Mouse (Mus musculus): ENCODE results near the gene Dnajb7. TPM values are rescaled to one million over a fixed set of nuclear protein-coding genes. Genes with fewer than 3 reads are reported as not detected.

The Dnajb7 gene
- total RNA-seq (2021): not detected

DNA sequence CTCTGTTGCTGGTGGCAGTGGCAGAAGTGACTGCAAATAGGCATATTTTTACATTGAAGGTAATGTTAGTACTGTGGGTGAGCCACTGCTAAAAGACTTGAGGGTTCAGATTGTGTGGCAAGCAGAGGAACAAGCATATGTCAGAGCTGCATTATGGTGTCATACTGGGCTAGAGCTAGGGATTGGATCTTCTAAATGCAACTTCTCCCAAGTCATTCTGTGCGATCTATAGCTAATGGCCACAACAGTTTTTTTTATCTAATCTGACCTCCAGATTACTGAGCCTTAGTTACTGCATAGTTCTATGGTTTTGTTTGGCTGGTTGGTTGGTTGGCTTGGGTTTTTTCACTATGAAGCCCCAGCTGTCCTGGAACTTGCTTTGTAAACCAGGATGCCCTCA is at the start of gene Dnajb7:
Gene Dnajb7, minus strand, starts transcription at position 101 of the 400 bp plus-strand sequence.
- DNase-seq: no peak

DNA sequence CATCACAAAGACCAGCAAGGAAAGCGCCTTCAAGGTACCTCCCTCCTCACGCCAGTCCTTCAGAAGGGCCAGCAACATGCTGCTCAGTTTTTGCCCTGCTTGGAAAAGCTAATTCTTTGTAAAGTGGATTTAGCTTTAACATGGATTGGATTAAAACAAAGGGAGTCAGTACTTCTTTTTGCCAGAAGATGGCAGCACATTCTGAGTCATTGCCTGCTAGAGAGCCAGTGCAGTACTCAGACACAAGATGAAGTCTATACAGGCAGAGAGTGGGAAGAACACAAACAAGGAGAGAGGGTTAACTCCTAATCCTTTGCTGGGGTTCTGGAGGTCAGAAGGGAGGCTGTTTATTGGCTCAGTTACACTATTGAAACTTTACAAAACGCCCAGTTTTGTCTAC is 40.4 kb upstream of the Dnajb7 start:
- peak; percentile 75 for DNase-seq

DNA sequence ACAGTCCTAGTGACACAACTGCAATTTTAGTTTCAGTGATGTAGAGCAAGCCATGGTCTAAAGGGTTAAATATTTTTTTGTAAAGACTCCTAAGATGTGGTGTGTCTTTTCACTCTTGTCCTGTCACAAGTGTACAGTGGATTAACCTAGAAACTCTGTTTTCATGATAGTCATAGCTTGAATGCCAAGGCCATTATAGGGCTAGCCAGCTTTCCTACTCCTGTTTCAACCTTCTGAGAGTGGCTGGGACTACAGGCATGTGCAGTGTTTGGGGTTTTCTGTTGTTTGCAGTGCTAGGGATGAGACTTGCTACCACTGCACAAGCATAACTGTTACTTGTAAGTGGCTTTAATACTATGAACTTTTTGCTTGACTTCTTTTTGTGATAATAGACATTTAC is 31.1 kb upstream of the Dnajb7 start:
- no peak for DNase-seq

DNA sequence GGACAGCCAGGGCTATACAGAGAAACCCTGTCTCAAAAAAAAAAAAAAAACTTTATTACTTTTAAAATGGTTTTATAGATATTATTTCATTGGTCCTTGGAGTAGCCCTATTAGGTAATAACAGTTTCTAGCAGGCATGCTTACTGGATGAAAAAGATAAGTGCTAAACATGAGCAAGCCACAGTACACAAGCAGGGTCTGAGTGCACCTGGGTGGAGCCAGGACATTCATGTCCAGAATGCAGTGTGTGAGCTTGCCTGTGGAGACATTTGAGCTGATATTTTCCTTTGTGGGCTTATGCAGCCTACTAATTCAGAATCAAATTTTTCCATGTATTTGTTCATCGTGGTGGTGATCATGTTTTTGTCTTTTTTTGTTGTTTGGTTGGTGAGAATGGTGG is 30.2 kb upstream of the Dnajb7 start:
- no peak for DNase-seq

DNA sequence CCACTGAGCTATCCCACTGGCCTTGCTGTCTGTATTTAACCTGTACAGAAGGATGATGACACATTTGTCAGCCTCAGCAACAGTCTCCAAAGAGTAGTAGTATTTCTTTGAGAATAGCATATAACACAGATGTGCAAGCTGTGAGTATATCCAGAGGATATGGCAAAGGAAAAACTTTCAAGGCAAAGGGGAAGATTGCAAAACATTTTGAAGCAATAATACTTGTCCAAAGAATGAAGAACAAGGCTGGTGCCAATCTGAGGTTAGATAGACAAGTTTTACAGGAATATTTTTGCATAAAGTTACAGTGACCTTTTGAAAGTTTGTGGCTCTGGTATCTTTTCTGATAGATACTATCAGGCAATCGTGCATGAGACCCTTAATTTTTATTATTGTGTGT is 23.1 kb upstream of the Dnajb7 start:
- DNase-seq: no peak

DNA sequence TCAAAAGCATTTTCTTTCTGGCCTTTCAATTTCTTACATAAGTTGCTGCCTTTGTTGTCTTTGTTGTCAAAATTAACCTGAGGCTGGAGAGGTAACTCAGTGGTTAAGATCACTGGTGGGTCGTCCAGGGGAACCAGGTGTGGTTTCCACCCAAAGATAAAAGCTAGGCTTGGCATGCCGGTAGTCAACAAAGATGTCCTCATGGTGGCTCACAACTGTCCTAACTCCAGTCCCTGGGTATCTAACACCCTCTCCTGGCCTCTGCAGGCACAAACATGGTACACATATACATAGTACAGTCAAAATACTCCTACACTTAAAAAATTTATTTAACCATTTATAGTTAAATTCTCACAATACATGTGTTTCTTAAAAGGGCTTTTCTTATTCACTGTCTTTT is 19.8 kb upstream of the Dnajb7 start:
- DNase-seq: no peak

DNA sequence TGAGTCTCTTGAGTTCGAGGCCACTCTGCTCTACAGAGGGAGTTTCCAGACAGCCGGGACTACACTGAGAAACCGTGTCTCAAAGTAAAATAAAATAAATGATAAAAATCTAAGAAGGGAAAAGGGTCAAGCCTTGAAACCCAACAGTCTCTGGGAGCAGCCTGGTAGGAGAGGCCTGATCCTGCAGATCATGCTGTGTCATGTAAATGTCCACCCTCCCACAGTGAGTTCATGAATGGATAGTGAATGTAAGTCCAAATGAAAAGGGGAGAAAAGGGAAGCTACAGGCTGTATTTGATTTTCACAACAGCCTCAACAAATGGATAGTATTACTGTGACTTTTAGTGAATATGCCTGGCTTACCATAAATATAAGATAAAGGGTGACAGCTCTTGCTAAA is 17.2 kb upstream of the Dnajb7 start:
- DNase-seq: no peak

DNA sequence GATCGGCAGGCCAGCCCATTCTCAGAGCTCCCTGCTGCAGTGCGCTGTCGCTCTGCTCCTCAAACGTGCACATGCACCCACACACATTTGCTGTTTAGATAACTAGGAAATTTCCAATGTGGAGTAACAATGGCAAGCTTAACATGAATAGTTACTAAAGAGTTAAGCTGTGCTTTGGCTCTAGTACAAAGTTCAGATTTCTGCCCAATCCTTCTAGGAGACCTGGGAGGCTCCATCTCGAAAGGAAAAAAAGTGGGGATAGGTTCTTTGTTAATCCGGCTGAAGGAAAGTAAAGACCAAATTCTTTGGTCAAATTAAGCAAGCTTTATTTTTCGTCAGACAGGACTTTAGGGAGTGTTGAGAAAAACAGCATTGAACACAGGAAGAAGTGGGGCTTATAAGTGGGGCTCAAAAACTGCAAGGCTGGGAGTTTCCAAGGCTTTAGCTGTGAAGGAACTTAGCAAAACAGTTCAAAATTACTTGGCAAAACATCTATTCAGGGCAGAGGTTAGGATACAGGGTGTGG is 14.1 kb upstream of the Dnajb7 start:
- no peak for DNase-seq

DNA sequence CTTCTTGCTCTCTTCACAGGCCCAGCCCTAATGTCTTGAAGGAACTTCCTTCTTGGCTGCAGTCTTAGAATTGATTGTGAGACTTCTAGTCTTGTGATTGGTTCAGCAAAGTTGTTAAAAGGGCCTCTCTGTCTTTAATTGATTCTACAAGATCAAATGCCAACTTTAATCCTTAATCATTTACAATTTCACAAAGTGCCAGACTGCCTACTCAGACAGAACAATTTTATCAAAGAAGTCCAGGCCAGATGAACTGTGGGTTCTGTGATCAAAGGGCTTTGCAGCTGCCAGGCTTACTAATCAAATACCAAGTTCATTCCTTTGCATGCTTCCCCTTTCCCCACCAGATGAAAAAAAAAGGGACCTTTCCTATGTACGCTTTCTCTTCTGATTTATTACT is 13.4 kb upstream of the Dnajb7 start:
- no peak for DNase-seq

DNA sequence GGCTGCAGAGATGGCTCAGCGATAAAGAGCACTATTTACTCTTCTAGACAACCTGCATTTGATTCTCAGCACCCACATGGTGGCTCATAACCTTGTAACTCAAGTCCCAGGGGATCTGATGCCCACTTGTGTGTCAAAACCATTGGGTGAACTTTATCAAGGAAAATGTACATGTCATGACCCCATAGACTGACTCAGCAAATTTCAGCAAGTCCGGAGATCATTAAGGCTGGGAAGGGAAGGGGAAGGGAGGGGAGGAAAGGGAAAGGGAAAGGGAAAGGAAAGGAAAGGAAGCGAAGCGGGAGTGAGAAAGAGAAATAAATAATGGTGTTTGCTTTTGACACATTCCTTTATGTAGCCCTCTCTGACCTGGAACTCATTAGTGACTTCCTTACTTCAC is 10.0 kb upstream of the Dnajb7 start:
- no peak for DNase-seq

DNA sequence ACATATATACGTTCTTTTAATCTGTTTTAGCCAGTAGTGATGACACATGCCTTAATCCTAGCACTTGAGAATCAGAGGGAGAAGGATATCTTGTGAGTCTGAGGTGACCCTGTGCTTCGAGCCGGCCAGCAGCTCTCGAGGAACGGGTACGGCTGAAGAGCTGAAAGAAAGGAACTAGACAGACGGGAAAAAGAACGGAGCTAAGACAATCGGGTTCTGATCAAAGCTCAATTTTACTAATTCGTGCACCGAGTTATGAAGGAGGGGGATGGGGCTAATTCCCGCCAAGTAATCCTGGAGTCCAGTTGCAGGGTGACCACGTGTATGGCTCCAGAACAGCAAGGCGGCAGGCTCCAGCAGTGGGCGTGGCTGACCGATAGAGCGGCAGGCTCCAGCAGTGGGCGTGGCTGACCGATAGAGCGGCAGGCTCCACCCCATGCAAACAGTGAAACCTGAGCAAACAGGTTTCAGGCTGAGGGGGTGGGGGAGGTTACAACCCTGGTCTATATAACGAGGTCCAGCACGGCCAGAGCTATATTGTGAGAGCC is 8.7 kb upstream of the Dnajb7 start:
- peak; percentile 72 for DNase-seq

DNA sequence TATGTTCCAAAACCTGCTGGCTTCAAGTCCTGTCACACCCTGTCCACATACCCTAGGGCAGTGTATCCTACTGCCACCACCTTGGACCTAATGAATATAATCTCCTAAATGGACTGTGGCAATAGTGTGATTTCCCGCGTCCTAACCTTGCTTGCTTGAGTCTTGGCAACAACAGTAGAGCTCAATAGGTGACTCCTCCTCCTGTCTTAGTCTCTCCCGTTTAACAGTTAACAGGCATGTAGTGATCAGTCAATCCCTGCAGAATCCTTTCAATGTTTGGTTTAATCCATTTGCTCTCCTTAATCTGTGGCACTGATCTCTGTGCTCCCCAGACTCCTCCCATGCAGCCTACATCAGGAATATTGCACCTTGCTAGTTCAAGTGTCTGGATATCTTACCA is 3.1 kb downstream of the Dnajb7 start:
- no peak for DNase-seq

DNA sequence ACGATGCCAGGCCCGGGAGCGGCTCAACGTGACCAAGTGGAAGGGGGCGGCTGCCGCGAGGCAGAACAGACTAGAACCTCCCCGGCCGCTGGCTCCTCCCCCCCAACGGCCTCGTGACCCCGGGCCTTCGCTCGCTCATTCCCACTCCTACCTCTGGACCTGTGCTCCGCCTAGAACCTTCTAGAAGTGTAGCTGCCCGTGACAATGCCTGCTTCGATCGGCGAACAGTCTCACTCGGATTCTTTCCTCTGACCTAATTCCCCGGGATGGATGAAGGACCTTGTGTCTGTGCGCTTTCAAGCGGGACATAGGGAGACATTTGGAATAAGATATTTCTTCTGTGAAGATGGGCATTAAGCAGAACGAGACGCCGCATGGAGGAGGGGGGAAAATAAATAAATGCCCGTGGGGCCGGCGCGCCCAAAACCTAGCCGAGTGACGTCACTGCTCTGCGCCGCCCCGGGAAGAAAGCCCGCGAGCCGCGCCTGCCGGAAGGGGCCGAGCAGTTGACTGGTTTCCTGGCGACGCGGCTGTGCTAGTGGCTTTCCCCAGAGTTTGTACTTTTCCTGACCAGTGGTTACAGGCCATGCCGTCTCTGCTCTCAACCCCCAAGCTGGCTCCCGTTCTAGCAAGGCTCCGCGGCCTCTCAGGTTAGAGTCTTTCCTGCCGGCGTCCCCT is 8.3 kb downstream of the Dnajb7 start, which contains the start of the genes St13 and Xpnpep3:
Gene St13, minus strand, starts transcription at position 440 of the 678 bp plus-strand sequence.
Gene Xpnpep3, plus strand, starts transcription at position 501 of the 678 bp plus-strand sequence.
- DNase-seq: peak; percentile 99

DNA sequence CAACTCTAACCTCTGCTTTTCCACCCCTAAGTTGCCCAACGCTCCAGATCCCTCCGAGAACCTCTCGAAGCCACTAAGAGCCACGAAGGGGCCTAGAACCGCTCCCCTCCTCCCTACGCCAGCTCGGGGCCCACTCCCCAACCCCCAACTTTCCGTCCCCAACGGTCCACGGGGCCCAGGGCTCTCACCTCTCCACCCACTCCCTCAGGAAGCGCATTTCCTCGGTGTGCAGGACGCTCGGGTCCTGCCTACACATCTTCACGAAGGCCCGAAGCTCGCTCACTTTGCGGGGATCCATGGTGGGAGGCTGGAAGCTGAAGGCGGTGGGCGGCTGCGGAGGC is 8.8 kb downstream of the Dnajb7 start:
- DNase-seq: no peak

DNA sequence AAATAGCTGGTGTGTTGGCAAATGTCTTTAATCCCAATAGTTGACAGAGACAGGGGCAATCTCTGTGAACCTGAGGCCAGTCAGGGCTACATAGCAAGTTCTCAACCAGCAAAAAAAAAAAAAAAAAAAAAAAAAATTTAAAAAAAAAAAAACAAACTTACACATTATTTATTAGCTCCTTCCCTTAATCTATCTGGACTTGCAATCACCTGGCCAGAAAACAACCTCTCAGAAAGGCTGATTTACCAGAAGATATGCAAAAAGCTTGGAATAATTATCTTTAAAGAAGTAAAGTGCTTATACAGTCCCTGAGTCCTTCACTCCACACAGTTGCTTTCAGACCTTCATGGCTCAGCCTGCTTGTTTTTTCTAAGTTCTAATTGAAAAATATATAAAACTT is 9.9 kb downstream of the Dnajb7 start:
- no peak for DNase-seq

DNA sequence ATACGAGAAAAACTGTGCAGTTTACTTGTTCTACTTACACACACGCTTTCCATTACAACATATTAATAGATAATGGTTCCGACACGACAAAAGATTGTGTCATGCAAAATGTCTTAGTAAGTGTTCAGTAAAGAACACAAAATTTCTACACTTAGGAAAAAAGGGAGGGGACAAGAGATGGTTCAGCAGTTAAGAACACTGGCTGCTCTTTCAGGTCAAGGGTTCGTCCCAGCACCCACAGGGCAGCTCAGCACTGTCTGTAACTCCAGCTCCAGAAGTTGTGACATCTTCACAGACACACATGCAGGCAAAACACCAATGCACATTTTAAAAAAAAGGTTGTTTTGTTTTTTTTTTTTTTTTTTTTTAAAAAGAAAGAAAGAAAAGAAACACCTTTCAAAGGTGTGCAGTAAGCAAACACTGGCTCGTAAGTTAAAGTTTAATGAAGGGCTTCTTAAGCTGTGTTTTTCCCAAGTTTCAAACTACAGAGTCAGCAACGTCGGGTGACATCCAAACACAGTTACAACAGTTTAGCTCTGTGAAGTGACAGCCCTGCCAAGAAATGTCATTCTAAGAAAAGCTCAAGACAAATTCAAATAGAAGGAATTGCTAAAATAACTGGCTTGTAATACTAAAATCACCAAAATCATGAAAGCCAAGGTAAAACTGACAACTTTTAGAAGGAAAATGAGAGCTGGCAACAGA is 13.7 kb downstream of the Dnajb7 start:
- no peak for DNase-seq

DNA sequence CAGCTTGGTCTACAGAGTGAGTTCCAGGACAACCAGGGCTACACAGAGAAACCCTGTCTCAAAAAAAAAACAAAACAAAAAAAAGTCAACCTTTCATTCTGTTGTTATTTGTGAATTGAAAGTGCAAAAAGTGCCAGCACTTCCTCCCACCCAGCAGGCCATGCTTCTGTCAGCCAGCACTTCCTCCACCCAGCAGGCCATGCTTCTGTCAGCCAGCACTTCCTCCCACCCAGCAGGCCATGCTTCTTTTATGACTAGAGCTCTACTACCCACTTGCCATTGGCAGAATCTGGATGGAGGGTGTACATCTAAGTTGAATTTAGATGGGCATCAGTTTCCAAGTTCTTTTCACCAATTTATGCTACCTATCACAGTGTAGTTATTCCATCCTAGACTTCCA is 15.1 kb downstream of the Dnajb7 start:
- DNase-seq: peak; percentile 8

DNA sequence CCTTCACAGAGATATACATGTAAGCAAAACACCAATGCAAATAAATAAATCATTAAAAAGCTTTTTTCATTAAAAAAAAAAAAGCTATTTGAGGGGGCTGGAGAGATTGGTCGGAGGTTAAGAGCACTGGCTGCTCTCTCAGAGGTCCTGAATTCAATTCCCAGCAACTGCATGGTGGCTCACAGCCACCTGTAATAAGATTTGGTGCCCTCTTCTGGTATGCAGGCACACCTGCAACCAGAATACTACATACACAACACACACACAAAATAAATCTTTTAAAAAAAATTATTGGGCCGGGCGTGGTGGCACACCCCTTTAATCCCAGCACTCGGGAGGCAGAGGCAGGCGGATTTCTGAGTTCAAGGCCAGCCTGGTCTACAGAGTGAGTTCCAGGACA is 21.8 kb downstream of the Dnajb7 start:
- DNase-seq: no peak

DNA sequence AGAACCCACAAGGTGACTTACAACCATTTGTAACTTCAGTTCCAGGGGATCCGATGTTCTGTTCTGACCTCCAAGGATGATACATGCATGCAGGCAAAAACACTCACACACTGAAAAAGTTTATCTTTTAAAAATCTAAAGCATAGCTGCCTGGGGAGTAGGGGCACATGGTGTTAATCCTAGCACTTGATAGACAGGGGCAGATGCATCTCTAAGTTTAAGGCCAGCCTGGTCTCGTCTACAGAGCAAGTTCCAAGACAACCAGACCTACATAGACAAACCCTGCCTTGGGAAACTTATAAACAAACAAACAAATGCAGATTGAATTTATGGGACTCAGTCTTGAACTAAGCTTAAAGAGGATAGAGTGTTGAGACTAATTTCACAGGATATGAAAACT is 29.3 kb downstream of the Dnajb7 start:
- DNase-seq: no peak

DNA sequence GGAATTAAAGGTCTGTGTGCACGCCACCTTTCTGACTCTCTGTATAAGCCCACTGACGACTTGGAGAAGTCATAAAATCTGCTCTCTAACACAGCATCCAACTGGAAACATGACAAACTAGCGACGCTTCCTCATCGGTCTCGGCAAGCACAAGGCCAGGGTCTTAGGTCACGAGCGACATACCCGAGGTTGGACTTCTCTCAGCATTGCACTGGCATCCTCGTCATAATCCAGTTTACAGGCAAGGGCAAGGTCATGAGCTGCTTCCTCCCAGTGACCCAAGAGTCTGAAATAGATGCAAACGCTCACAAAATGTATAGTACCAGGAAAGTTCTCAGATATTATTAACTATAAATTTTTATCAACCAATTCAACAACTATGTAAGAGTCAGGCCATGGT is 33.5 kb downstream of the Dnajb7 start:
- no peak for DNase-seq

DNA sequence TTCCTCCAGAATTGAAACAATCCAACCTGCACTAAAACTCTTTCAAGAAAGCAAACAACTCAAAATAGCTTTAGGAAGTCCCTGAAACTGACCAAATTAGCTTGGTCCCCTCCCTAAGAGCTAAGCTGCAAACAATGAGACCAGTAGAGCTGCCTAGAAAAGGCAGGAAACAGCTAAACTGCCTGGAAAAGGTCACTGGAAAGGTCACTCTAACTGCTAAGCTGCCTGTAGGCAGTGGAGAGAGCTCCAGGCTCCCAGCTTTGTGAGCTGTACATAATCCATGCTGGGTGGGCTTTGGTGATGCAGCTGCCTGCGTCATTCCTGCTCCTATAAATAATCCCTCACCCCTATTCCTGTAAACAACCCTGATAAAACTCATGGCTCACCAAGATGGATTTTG is 37.7 kb downstream of the Dnajb7 start:
- no peak for DNase-seq

DNA sequence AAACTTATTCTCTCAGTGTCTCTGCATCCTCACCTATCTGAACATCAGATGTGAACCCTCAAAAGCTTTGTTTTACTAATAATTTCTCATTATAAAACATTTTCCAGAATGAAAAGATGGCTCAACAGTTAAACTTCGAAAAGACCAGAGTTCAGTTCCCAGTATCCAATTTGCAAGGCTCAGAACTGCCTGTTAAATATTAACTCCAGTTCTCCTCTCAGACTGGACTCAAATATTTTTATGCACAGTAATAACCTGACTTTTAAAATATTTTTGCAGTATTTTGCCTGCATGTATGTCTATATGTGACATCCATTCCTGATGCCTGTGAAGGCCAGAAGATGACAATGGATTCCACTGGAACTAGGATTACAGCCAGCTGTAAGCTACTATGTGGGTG is 39.5 kb downstream of the Dnajb7 start:
- DNase-seq: no peak

DNA sequence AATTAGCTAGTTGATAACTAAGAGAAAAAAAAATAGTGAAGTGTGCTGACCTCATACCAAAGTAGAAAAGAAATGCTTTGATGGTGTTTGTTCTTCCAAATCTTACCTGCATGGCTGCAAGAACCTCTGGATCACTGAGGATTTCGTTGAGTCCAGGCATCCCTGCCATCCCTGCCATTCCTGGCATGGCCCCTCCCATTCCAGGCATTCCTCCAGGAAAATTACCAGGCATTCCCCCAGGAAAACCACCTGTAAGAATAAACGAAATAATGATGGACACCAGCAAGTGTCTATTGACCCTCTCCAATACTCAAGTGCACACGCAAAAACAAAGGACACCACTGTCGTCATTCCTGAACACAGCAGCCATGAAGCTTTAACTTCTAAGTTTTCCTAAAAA is 41.9 kb downstream of the Dnajb7 start:
- DNase-seq: no peak

DNA sequence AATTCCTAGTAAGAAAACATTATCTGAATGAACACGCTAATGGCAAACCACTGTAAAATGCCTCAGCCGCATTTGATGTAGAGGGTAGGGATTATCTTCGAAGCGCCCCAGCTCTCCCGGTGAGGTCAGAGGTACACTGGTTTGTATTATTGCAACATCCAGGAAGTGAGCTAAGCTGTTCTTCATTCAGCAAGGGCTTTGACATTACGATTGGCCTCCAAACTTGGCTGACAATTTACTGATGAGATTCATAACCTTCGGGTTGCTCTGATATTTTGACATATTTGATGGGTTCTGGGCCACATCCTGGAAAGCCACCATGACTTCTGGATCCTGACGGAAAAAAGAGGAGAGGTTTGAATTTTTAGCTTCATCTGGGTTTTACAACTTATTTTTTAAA is 42.9 kb downstream of the Dnajb7 start:
- DNase-seq: no peak

Data from heart, postnatal 4 days (tissue).